Mouse (Mus musculus) intestine, postnatal 0 days (tissue): Measurements from ENCODE around the gene Eno2. TPM values are rescaled to one million over a fixed set of nuclear protein-coding genes. Genes with fewer than 3 reads are reported as not detected.

Experiments
- ATAC-seq: fragments of 200-750 bp; cut with Nextera tagmentation; 2 replicates; pipeline ENCODE4 v1.8.0; 2017; ENCODE audit warnings: mild to moderate bottlenecking, moderate TSS enrichment, moderate library complexity
- H3K27ac ChIP-seq: fragments of 300-500 bp; sonication (generic); 2 replicates; pipeline ENCODE4 v1.5.1; 2014; ENCODE audit warnings: mild to moderate bottlenecking, low read depth, low read length, moderate library complexity
- H3K27me3 ChIP-seq: fragments of 300-500 bp; sonication (generic); replicated peaks from 2 replicates; pipeline ENCODE4 v1.6.1; 2014; ENCODE audit warnings: low read length, mixed read lengths; ENCODE audit not compliant: control insufficient read depth, insufficient read depth
- H3K36me3 ChIP-seq: fragments of 300-500 bp; sonication (generic); 2 replicates; pipeline ENCODE4 v1.6.1; 2014; ENCODE audit warnings: mild to moderate bottlenecking, moderate library complexity; ENCODE audit not compliant: control insufficient read depth, insufficient read depth
- H3K4me1 ChIP-seq: fragments of 300-500 bp; sonication (generic); replicated peaks from 2 replicates; pipeline ENCODE4 v1.6.1; 2014; ENCODE audit warnings: antibody characterized with exemption, low read length, mixed read lengths; ENCODE audit not compliant: control insufficient read depth, insufficient read depth
- H3K4me2 ChIP-seq: fragments of 300-500 bp; sonication (generic); replicated peaks from 2 replicates; pipeline ENCODE4 v1.6.1; 2014; ENCODE audit warnings: low read depth, mild to moderate bottlenecking, moderate library complexity
- H3K4me3 ChIP-seq: fragments of 300-500 bp; sonication (generic); 2 replicates; pipeline ENCODE4 v1.5.1; 2014; ENCODE audit warnings: low read depth, low read length
- H3K9ac ChIP-seq: fragments of 300-500 bp; sonication (generic); 2 replicates; pipeline ENCODE4 v1.6.1; 2014; ENCODE audit warnings: mild to moderate bottlenecking, low read depth, low read length
- H3K9me3 ChIP-seq: fragments of 300-500 bp; sonication (generic); 2 replicates; pipeline ENCODE4 v1.6.1; 2016; ENCODE audit warnings: mixed run types; ENCODE audit not compliant: control insufficient read depth
- CTCF ChIP-seq: sonication (generic); IDR thresholded peaks from 2 replicates; pipeline ENCODE4 v1.5.1; 2016; ENCODE audit warnings: low read depth, mild to moderate bottlenecking, control low read depth, antibody characterized with exemption, moderate library complexity
- WGBS: fragments of 180-500 bp; shearing (Covaris S2); extraction: QIAGEN DNeasy Blood & Tissue Kit; methylation state at CpG from one replicate; pipeline ENCODE4 v1.1.7; 2014; 5-methylcytosine and 5-hydroxymethylcytosine counted together
- polyA plus RNA-seq: library from polyadenylated mRNA; unstranded; fragments of >200 nt; fragmentation: Nextera tagmentation; extraction: Ambion mirVana; gene quantifications from 2 replicates; pipeline ENCODE4 v1.2.1, GENCODE M21; 2015

The Eno2 gene
- polyA plus RNA-seq, 1 experiment from 2014 or later = 4.6 TPM

- WGBS = 17% methylated on average over 6 of the region's 6 CpGs
- ATAC-seq = no peak
- Histone ChIP-seq H3K36me3 (no peaks in the 10 kb centered on the region), H3K27me3 (peaks cover 12% of the 10 kb centered on the region; the same call in 1 of the 2 replicates), H3K27ac (no peak overlapping the region), H3K9me3 (no peaks in the 10 kb centered on the region), H3K4me1 (no peaks in the 10 kb centered on the region), H3K4me3 (peak overlapping the region; percentile 2; the same call in 1 of the 2 replicates), H3K9ac (no peak overlapping the region), H3K4me2 (peak overlapping the region; percentile 53)
- TF ChIP-seq CTCF = no peak
Measured at GRCm38 (mm10) chr6:124782436-124782835, 13.0 kb upstream of the Eno2 start.

- 83% methylated on average over 7 of the region's 7 CpGs for WGBS
- no peaks in the 10 kb centered on the region for H3K9me3 ChIP-seq
- no peak overlapping the region for H3K4me3 ChIP-seq
- H3K27ac ChIP-seq = no peak overlapping the region
- H3K36me3 ChIP-seq = no peaks in the 10 kb centered on the region
- H3K9ac ChIP-seq = no peak overlapping the region
- H3K4me2 ChIP-seq = no peak overlapping the region
- ATAC-seq = no peak
- no peak for TF ChIP-seq CTCF
- H3K27me3 ChIP-seq = peaks cover 12% of the 10 kb centered on the region; the same call in 1 of the 2 replicates
- no peaks in the 10 kb centered on the region for H3K4me1 ChIP-seq
Measured at GRCm38 (mm10) chr6:124780917-124781316, 11.4 kb upstream of the Eno2 start.

- Histone ChIP-seq H3K36me3 (no peaks in the 10 kb centered on the region), H3K27me3 (peaks cover 12% of the 10 kb centered on the region; the same call in 1 of the 2 replicates), H3K4me3 (peak overlapping the region; percentile 22), H3K9me3 (no peaks in the 10 kb centered on the region), H3K4me1 (no peaks in the 10 kb centered on the region), H3K27ac (no peak overlapping the region), H3K9ac (no peak overlapping the region), H3K4me2 (peak overlapping the region; percentile 56)
- ATAC-seq = no peak
- WGBS = 7% methylated on average over 10 of the region's 10 CpGs
- TF ChIP-seq CTCF = peak; percentile 23; the same call in 1 of the 2 replicates
Measured at GRCm38 (mm10) chr6:124779984-124780416, 10.5 kb upstream of the Eno2 start.

- Histone ChIP-seq H3K4me3 (peak within 1 kb of the TSS; percentile 22), H3K27ac (no peak within 1 kb of the TSS), H3K4me1 (no peaks in the 10 kb centered on the region), H3K36me3 (no peaks in the 10 kb centered on the region), H3K9ac (peak within 1 kb of the TSS; percentile 26; the same call in 1 of the 2 replicates), H3K4me2 (peak within 1 kb of the TSS; percentile 56), H3K27me3 (peaks cover 12% of the 10 kb centered on the region; the same call in 1 of the 2 replicates), H3K9me3 (no peaks in the 10 kb centered on the region)
- no peak for TF ChIP-seq CTCF
- WGBS = 4% methylated on average over 23 of the region's 23 CpGs
- ATAC-seq = no peak
Measured at GRCm38 (mm10) chr6:124779222-124779983, 9.9 kb upstream of the Eno2 start, which contains the start of gene Lrrc23. Gene Lrrc23 (minus strand): TSS chr6:124779727.

- WGBS = 82% methylated on average over 15 of the region's 15 CpGs
- Histone ChIP-seq H3K4me1 (no peaks in the 10 kb centered on the region), H3K36me3 (no peaks in the 10 kb centered on the region), H3K9ac (no peak overlapping the region), H3K27me3 (peaks cover 11% of the 10 kb centered on the region), H3K27ac (no peak overlapping the region), H3K9me3 (no peaks in the 10 kb centered on the region), H3K4me3 (no peak overlapping the region), H3K4me2 (no peak overlapping the region)
- no peak for ATAC-seq
- TF ChIP-seq CTCF = no peak
Measured at GRCm38 (mm10) chr6:124770511-124770910, 1.0 kb upstream of the Eno2 start.

GRCm38 (mm10) chr6:124770013-124770412 lies 540 bp upstream of the Eno2 start:
- Histone ChIP-seq H3K4me2 (peak overlapping the region; percentile 75; the same call in 1 of the 2 replicates), H3K27ac (no peak overlapping the region), H3K9me3 (no peaks in the 10 kb centered on the region), H3K4me1 (no peaks in the 10 kb centered on the region), H3K9ac (peak overlapping the region; percentile 27; the same call in 1 of the 2 replicates), H3K36me3 (no peaks in the 10 kb centered on the region), H3K27me3 (peaks cover 11% of the 10 kb centered on the region), H3K4me3 (peak overlapping the region; percentile 43; the same call in 1 of the 2 replicates)
- no peak for TF ChIP-seq CTCF
- no peak for ATAC-seq
- 68% methylated on average over 7 of the region's 7 CpGs for WGBS
